In the genomic region with DNA sequence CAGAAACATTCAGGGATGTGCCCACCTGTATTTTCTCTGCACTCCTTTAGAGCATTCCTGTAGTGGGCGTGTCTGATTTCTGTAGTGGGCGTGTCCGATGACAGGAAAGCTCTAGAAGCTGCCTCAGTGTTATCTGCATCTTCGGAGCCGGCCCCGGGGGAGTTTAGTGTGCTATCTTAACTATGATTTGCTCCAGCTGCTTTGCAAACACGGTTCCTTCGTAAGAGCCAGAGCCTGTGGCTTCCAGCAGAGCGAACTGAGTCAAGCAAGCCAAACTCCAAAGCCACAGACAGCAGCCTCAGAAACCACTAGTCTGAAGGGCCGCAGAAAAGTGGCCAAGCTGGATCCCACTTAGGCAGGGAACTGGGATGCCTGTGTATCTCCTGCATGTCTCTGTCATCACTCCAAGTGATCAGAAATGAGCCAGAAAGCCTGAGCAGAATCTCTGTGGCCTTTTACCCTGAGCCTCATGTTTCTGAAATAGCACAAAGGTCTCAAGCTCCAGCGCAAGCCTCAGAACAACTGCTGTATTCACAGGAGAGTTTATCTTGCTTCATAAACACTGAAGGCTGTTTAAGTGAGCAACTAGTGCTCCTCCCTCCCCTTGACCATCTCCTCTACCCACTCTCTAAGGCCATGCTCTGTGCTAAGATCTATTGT, we compare ENCODE assay signal across 10 mouse cellular contexts. TPM values are rescaled to one million over a fixed set of nuclear protein-coding genes. Genes with fewer than 3 reads are reported as not detected.
DNase-seq lines count a peak whose midpoint lies in the region; ATAC-seq and TF ChIP-seq lines count a peak whose summit lies in the region.
"Had no signal": no experiment of that assay in that cellular context is flagged by ENCODE, and none has a peak within 500 bp of the region (broad histone marks: within the 10 kb centered on the region; RNA-seq: fewer than 3 reads in every experiment).

No protein-coding gene starts in this region.

- H3K9me3 ChIP-seq in lung, embryonic 16.5 days (ENCODE audit: control insufficient read depth, low read length), result no peaks in the 10 kb centered on the region
- H3K9me3 ChIP-seq in kidney, postnatal 0 days (replicated peaks; ENCODE audit: low read length), result no peaks in the 10 kb centered on the region

- H3K36me3 ChIP-seq in lung, embryonic 16.5 days (ENCODE audit: control insufficient read depth, insufficient read depth, low read length), result no peaks in the 10 kb centered on the region
- no peaks in the 10 kb centered on the region for H3K36me3 ChIP-seq in kidney, postnatal 0 days (ENCODE audit: insufficient read depth, low read length)

- TF ChIP-seq CTCF in embryonic fibroblast, embryonic 13.5 days (IDR thresholded peaks at IDR 0.05; ENCODE audit: borderline replicate concordance, insufficient read depth, low read length), result no peak
- no peak for TF ChIP-seq CTCF in kidney, postnatal 0 days (IDR thresholded peaks at IDR 0.05; ENCODE audit: low read depth)

- WGBS in lung, embryonic 16.5 days, result 15% methylated on average over 11 of the region's 11 CpGs
- 40% methylated on average over 11 of the region's 11 CpGs for WGBS in kidney, postnatal 0 days

- no peak overlapping the region for H3K4me3 ChIP-seq in lung, embryonic 16.5 days (ENCODE audit: low read length)
- no peak overlapping the region for H3K4me3 ChIP-seq in embryonic fibroblast, embryonic 13.5 days (ENCODE audit: insufficient read depth, low read length)
- no peak overlapping the region for H3K4me3 ChIP-seq in kidney, postnatal 0 days (replicated peaks; ENCODE audit: low read depth, low read length)

- peak; percentile 79 for ATAC-seq in lung, embryonic 16.5 days (ENCODE audit: low read depth)
- no peak for ATAC-seq in kidney, postnatal 0 days (replicated peaks; ENCODE audit: low FRiP score, low read depth)

- peaks cover 15% of the 10 kb centered on the region for H3K4me1 ChIP-seq in lung, embryonic 16.5 days (replicated peaks; ENCODE audit: control insufficient read depth, insufficient read depth, low read length)
- peaks cover 15% of the 10 kb centered on the region for H3K4me1 ChIP-seq in embryonic fibroblast, embryonic 13.5 days (ENCODE audit: control insufficient read depth, insufficient read depth, low read length)
- H3K4me1 ChIP-seq in kidney, postnatal 0 days (replicated peaks; ENCODE audit: insufficient read depth, low read length), result no peaks in the 10 kb centered on the region

- H3K4me2 ChIP-seq in lung, embryonic 16.5 days (ENCODE audit: low read depth, low read length), result no peak overlapping the region
- H3K4me2 ChIP-seq in kidney, postnatal 0 days (ENCODE audit: low read length), result no peak overlapping the region

- no peak for TF ChIP-seq POLR2A in embryonic fibroblast, embryonic 13.5 days (IDR thresholded peaks at IDR 0.05; ENCODE audit: low read depth, low read length)

- H3K9ac ChIP-seq in lung, embryonic 16.5 days (ENCODE audit: low read length), result no peak overlapping the region
- H3K9ac ChIP-seq in kidney, postnatal 0 days (ENCODE audit: low read depth, low read length), result no peak overlapping the region

- DNase-seq in lung, postnatal 10 days, result no peak
- DNase-seq in kidney, postnatal 0 days (ENCODE audit: low spot score), result peak; percentile 66
- peak; percentile 62 for DNase-seq in testis, postnatal 10 days (ENCODE audit: low spot score)
- no peak for DNase-seq in layer of hippocampus, adult 11-12 months (ENCODE audit: low spot score)
- no peak for DNase-seq in spleen, postnatal 10 days (ENCODE audit: low spot score in 2 of 2)
- no peak for DNase-seq in neural tube, embryonic 10.5 days (ENCODE audit: extremely low spot score, low spot score)
- DNase-seq: cerebellum, adult 18-20 months; layer of hippocampus, postnatal 36 days had no signal

- H3K27ac ChIP-seq in lung, embryonic 16.5 days (ENCODE audit: low read length), result peak overlapping the region; percentile 72
- peak overlapping the region; percentile 47; the same call in 1 of the 2 replicates for H3K27ac ChIP-seq in embryonic fibroblast, embryonic 13.5 days (ENCODE audit: insufficient read depth, low read length)
- peak overlapping the region; percentile 50; the same call in 1 of the 2 replicates for H3K27ac ChIP-seq in kidney, postnatal 0 days

- H3K27me3 ChIP-seq in lung, embryonic 16.5 days (ENCODE audit: control insufficient read depth, insufficient read depth, low read depth, low read length), result no peaks in the 10 kb centered on the region
- H3K27me3 ChIP-seq in kidney, postnatal 0 days (ENCODE audit: insufficient read depth, low read length), result no peaks in the 10 kb centered on the region

RNA-seq across cellular contexts. Expression of a gene that starts 55.5 kb away (rescaled TPM):
- 44.4 and 46.5 TPM in 2 replicates for polyA plus RNA-seq in lung, embryonic 16.5 days (2015; fragmentation: Nextera tagmentation; extraction: Ambion mirVana)
- 127 and 162 TPM in 2 replicates for polyA plus RNA-seq in embryonic fibroblast, embryonic 13.5 days (2011; ENCODE audit: insufficient read length, low read depth, missing spikeins)
- 20.5 and 24.7 TPM in 2 replicates for polyA plus RNA-seq in kidney, postnatal 0 days (2015; fragmentation: Nextera tagmentation; extraction: Ambion mirVana)

Comparison
In these comparisons a context has a peak if more than half of its experiments do, and no peak if none do; other contexts are left out.
1. DNase-seq: peak in kidney, postnatal 0 days (single experiment) and testis, postnatal 10 days (single experiment); none in lung, postnatal 10 days (single experiment), layer of hippocampus, adult 11-12 months (single experiment), spleen, postnatal 10 days (0 of 2) and neural tube, embryonic 10.5 days (single experiment).
2. Peak in every context shown above with its lines, with median percentiles within 50 percentile points of each other: H3K27ac ChIP-seq.